Mouse (Mus musculus) liver, postnatal 0 days (tissue): ENCODE results near the gene Rnd2.

ENCODE experiments used
- CTCF ChIP-seq: sonication (generic); IDR thresholded peaks from 2 replicates; pipeline ENCODE4 v1.5.1; 2016; ENCODE audit warnings: antibody characterized with exemption, low read depth
- EP300 ChIP-seq: IDR thresholded peaks from 2 replicates; pipeline ENCODE4 v1.6.1; 2016; ENCODE audit warnings: antibody characterized with exemption, low read depth, mild to moderate bottlenecking

GRCm38 (mm10) chr11:101486126-101486525, 21.3 kb downstream of the Rnd2 start:
- no peak for TF ChIP-seq CTCF
- TF ChIP-seq EP300 = no peak
